Mouse (Mus musculus): Measurements from ENCODE around the gene Kctd21. TPM values are rescaled to one million over a fixed set of nuclear protein-coding genes. Genes with fewer than 3 reads are reported as not detected.

The Kctd21 gene
- total and polyA plus RNA-seq, 3 experiments, result 0.23 to 1.2 TPM; not detected in 1

GRCm38 (mm10) chr7:97317706-97318105 is 14.4 kb upstream of the Kctd21 start:
- Histone ChIP-seq H3K4me1 (ENCODE audit: control insufficient read depth in 1 of 2, insufficient read depth in 2 of 2, low read length in 2 of 2) (no peaks in the 10 kb centered on the region), H3K27me3 (ENCODE audit: control insufficient read depth in 1 of 2, insufficient read depth in 2 of 2, low read length in 2 of 2) (no peaks in the 10 kb centered on the region), H3K4me3 (ENCODE audit: control insufficient read depth in 1 of 2, insufficient read depth in 1 of 2, low read depth in 2 of 2, low read length in 2 of 2) (no peak overlapping the region), H3K27ac (ENCODE audit: control insufficient read depth, low read depth, low read length) (no peak overlapping the region), H3K9ac (ENCODE audit: control insufficient read depth, low read depth, low read length, poor library complexity, severe bottlenecking) (no peak overlapping the region), H3K36me3 (ENCODE audit: control insufficient read depth in 1 of 2, insufficient read depth in 2 of 2, low read length in 2 of 2) (no peaks in the 10 kb centered on the region), H3K9me3 (replicated peaks; ENCODE audit: insufficient read depth, low read length) (no peaks in the 10 kb centered on the region), H3K79me2 (ENCODE audit: control insufficient read depth, insufficient read depth, low read length, poor library complexity) (no peaks in the 10 kb centered on the region)
- DNase-seq (ENCODE audit: low read depth, low spot score), result no peak
- TF ChIP-seq E2F4 (IDR thresholded peaks at IDR 0.05; ENCODE audit: borderline replicate concordance, low read depth, low read length), result no peak

GRCm38 (mm10) chr7:97324342-97324741 is 7.8 kb upstream of the Kctd21 start:
- TF ChIP-seq POLR2AphosphoS5 (IDR thresholded peaks at IDR 0.05; ENCODE audit: borderline replicate concordance, low read depth, low read length) (no peak), MAZ (IDR thresholded peaks at IDR 0.05; ENCODE audit: low read depth, low read length) (no peak), ZMIZ1 (IDR thresholded peaks at IDR 0.05; ENCODE audit: low read depth, low read length) (no peak), CHD1 (IDR thresholded peaks at IDR 0.05; ENCODE audit: low read depth, low read length) (no peak), EP300 (IDR thresholded peaks at IDR 0.05; ENCODE audit: low read depth in 1 of 2, low read length in 2 of 2) (no peak)
- no peak for DNase-seq (ENCODE audit: low read depth, low spot score)
- H3K9me3 ChIP-seq (replicated peaks; ENCODE audit: insufficient read depth, low read length), result no peaks in the 10 kb centered on the region
- no peaks in the 10 kb centered on the region for H3K27me3 ChIP-seq (ENCODE audit: control insufficient read depth in 1 of 2, insufficient read depth in 2 of 2, low read length in 2 of 2)
- H3K27ac ChIP-seq (ENCODE audit: control insufficient read depth, low read depth, low read length), result no peak overlapping the region
- no peak overlapping the region for H3K9ac ChIP-seq (ENCODE audit: control insufficient read depth, low read depth, low read length, poor library complexity, severe bottlenecking)
- H3K36me3 ChIP-seq (ENCODE audit: control insufficient read depth in 1 of 2, insufficient read depth in 2 of 2, low read length in 2 of 2), result no peaks in the 10 kb centered on the region
- H3K4me3 ChIP-seq (ENCODE audit: control insufficient read depth in 1 of 2, insufficient read depth in 1 of 2, low read depth in 2 of 2, low read length in 2 of 2), result no peak overlapping the region
- H3K4me1 ChIP-seq (ENCODE audit: control insufficient read depth in 1 of 2, insufficient read depth in 2 of 2, low read length in 2 of 2), result no peaks in the 10 kb centered on the region
- no peaks in the 10 kb centered on the region for H3K79me2 ChIP-seq (ENCODE audit: control insufficient read depth, insufficient read depth, low read length, poor library complexity)

- Histone ChIP-seq H3K9me3 (replicated peaks; ENCODE audit: insufficient read depth, low read length) (no peaks in the 10 kb centered on the region), H3K27ac (ENCODE audit: control insufficient read depth, low read depth, low read length) (no peak overlapping the region), H3K9ac (ENCODE audit: control insufficient read depth, low read depth, low read length, poor library complexity, severe bottlenecking) (no peak overlapping the region), H3K79me2 (ENCODE audit: control insufficient read depth, insufficient read depth, low read length, poor library complexity) (no peaks in the 10 kb centered on the region), H3K4me1 (ENCODE audit: control insufficient read depth in 1 of 2, insufficient read depth in 2 of 2, low read length in 2 of 2) (no peaks in the 10 kb centered on the region), H3K4me3 (ENCODE audit: control insufficient read depth in 1 of 2, insufficient read depth in 1 of 2, low read depth in 2 of 2, low read length in 2 of 2) (no peak overlapping the region), H3K36me3 (ENCODE audit: control insufficient read depth in 1 of 2, insufficient read depth in 2 of 2, low read length in 2 of 2) (no peaks in the 10 kb centered on the region), H3K27me3 (ENCODE audit: control insufficient read depth in 1 of 2, insufficient read depth in 2 of 2, low read length in 2 of 2) (no peaks in the 10 kb centered on the region)
- DNase-seq (ENCODE audit: low read depth, low spot score), result no peak
- no peak for TF ChIP-seq CHD1 (IDR thresholded peaks at IDR 0.05; ENCODE audit: low read depth, low read length)
- no peak for TF ChIP-seq RAD21 (IDR thresholded peaks at IDR 0.05; ENCODE audit: low read depth, low read length)
- no peak for TF ChIP-seq TAL1 (IDR thresholded peaks at IDR 0.05; ENCODE audit: low read length)
- no peak for TF ChIP-seq ZKSCAN1 (IDR thresholded peaks at IDR 0.05; ENCODE audit: low read depth, low read length)
These were observed 6.8 kb upstream of the Kctd21 start for GRCm38 (mm10) chr7:97325156-97325985.
